Mouse (Mus musculus) heart, postnatal 0 days (tissue): Measurements from ENCODE around the gene Ovca2. TPM values are rescaled to one million over a fixed set of nuclear protein-coding genes. Genes with fewer than 3 reads are reported as not detected.

Experiments
- ATAC-seq: fragments of 200-750 bp; cut with Nextera tagmentation; 2 replicates; pipeline ENCODE4 v1.8.0; 2017; ENCODE audit warnings: low read depth, moderate number of reproducible peaks, moderate library complexity; ENCODE audit not compliant: insufficient read depth
- DNase-seq: peaks from one replicate; pipeline ENCODE4 v3.0.0-alpha.2; 2016; ENCODE audit warnings: low spot score
- H3K27ac ChIP-seq: fragments of 300-500 bp; sonication (generic); 2 replicates; pipeline ENCODE4 v1.5.1; 2014; ENCODE audit warnings: low read depth, mild to moderate bottlenecking
- H3K27me3 ChIP-seq: fragments of 300-500 bp; sonication (generic); 2 replicates; pipeline ENCODE4 v1.6.1; 2014; ENCODE audit warnings: low read length, mixed read lengths; ENCODE audit not compliant: control insufficient read depth, insufficient read depth
- H3K36me3 ChIP-seq: fragments of 300-500 bp; sonication (generic); replicated peaks from 2 replicates; pipeline ENCODE4 v1.6.1; 2014; ENCODE audit warnings: low read length, mixed read lengths; ENCODE audit not compliant: control insufficient read depth, insufficient read depth
- H3K4me1 ChIP-seq: fragments of 300-500 bp; sonication (generic); 2 replicates; pipeline ENCODE4 v1.6.1; 2014; ENCODE audit warnings: antibody characterized with exemption; ENCODE audit not compliant: control insufficient read depth, insufficient read depth
- H3K4me2 ChIP-seq: fragments of 300-500 bp; sonication (generic); 2 replicates; pipeline ENCODE4 v1.6.1; 2014; ENCODE audit warnings: low read depth, mild to moderate bottlenecking, low read length, moderate library complexity
- H3K4me3 ChIP-seq: fragments of 300-500 bp; sonication (generic); 2 replicates; pipeline ENCODE4 v1.5.1; 2014; ENCODE audit warnings: low read depth, low read length
- H3K9ac ChIP-seq: fragments of 300-500 bp; sonication (generic); replicated peaks from 2 replicates; pipeline ENCODE4 v1.6.1; 2014; ENCODE audit warnings: low read depth, low read length, mixed read lengths
- H3K9me3 ChIP-seq: fragments of 300-500 bp; sonication (generic); replicated peaks from 2 replicates; pipeline ENCODE4 v1.6.1; 2016; ENCODE audit warnings: low read length; ENCODE audit not compliant: control insufficient read depth
- CTCF ChIP-seq: IDR thresholded peaks from 2 replicates; pipeline ENCODE4 v1.5.1; 2016; ENCODE audit warnings: antibody characterized with exemption, control low read depth, low read depth
- EP300 ChIP-seq: IDR thresholded peaks from 2 replicates; pipeline ENCODE4 v1.6.1; 2016; ENCODE audit warnings: antibody characterized with exemption, low read depth
- WGBS: fragments of 180-500 bp; shearing (Covaris S2); extraction: QIAGEN DNeasy Blood & Tissue Kit; methylation state at CpG from one replicate; pipeline ENCODE4 v1.1.7; 2014; 5-methylcytosine and 5-hydroxymethylcytosine counted together
- polyA plus RNA-seq: library from polyadenylated mRNA; unstranded; fragments of >200 nt; fragmentation: Nextera tagmentation; extraction: Ambion mirVana; gene quantifications from 2 replicates; pipeline ENCODE4 v1.2.1, GENCODE M21; 2015
- total RNA-seq: library from RNA; depleted of rRNA; stranded (reverse); fragments of >200 nt; gene quantifications from 2 replicates; pipeline ENCODE4 v1.2.3, GENCODE M21; 2014; ENCODE audit warnings: low replicate concordance

Gene Ovca2
- total and polyA plus RNA-seq, 2 experiments from 2014 or later, result 8.9 to 12.9 TPM

DNA sequence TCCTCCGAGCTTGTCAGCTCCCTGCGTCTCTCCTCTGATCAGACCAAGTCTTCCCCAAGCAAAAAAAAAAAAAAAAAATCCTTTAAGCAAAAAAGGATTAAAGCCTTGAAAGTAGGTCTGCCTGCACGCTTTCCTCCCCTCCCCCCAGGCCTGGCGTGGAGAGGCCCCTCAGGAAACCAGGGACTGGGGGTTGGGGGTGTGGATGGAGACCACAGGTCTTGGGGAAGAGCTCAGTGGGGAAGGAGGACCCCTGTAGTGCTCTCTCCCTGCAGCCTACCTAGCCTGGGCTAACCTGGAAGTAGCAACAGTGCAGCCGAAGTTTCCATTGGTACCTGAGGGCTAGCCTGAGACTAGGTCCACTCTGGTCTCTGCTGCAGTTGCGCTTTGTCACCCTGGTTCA is 32.1 kb upstream of the Ovca2 start:
- no peak for TF ChIP-seq EP300
- TF ChIP-seq CTCF, result no peak
- Histone ChIP-seq H3K9ac (no peak overlapping the region), H3K27me3 (no peaks in the 10 kb centered on the region), H3K4me1 (peaks cover 22% of the 10 kb centered on the region), H3K27ac (0 out of 2 replicates have a peak overlapping the region, but pooled peaks have one; percentile 89), H3K9me3 (no peaks in the 10 kb centered on the region), H3K4me2 (no peak overlapping the region), H3K4me3 (no peak overlapping the region), H3K36me3 (no peaks in the 10 kb centered on the region)
- DNase-seq, result no peak
- no peak for ATAC-seq
- 89% methylated on average over 6 of the region's 6 CpGs for WGBS

DNA sequence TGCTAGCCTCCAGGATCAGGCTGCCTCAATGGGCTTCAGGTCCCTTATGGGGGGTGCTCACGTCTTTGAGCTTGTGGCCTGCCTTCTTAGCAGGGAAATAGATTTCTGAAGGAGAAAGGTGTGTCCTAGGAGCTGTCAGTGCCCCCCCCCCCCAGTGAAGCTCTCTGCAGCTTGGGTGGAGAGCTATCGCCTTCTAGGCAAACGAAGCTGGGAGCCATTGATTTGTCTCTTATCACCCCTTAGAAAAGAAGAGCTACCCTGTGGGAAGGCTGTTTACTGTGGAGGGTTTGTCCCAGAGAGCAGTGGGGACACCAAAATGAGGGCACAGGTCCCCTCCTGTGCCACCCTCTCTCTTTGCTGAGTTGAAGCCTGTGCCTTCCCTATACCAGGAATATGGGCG is 31.5 kb upstream of the Ovca2 start:
- H3K4me2 ChIP-seq, result no peak overlapping the region
- no peaks in the 10 kb centered on the region for H3K27me3 ChIP-seq
- no peaks in the 10 kb centered on the region for H3K36me3 ChIP-seq
- no peak for DNase-seq
- TF ChIP-seq CTCF, result no peak
- no peak for TF ChIP-seq EP300
- H3K4me3 ChIP-seq, result no peak overlapping the region
- H3K4me1 ChIP-seq, result peaks cover 23% of the 10 kb centered on the region
- 81% methylated on average over 4 of the region's 4 CpGs for WGBS
- no peak for ATAC-seq
- H3K27ac ChIP-seq, result no peak overlapping the region
- no peak overlapping the region; the same call in 1 of the 2 replicates for H3K9ac ChIP-seq
- H3K9me3 ChIP-seq, result no peaks in the 10 kb centered on the region

DNA sequence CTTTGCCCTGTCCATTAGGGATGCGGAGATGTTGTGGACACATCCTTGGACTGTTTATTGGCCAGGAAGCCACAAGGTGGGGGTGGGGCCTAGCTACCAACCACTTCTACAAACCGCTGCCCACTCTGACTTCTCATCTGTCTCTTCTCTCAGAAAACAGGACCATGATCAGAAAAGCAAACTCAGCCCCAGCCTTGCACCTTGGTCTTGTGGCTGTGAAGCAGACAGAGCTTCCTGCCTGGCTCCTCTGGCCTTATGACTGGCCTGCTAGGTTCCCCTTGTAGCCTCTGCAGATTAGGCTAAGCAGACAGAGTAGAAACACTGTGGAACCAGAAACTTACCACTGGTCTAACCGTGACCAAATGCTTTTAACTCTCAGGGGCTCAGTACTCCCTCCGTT is 30.7 kb upstream of the Ovca2 start:
- ATAC-seq, result no peak
- no peak overlapping the region for H3K4me3 ChIP-seq
- H3K27me3 ChIP-seq, result no peaks in the 10 kb centered on the region
- H3K9me3 ChIP-seq, result no peaks in the 10 kb centered on the region
- 69% methylated on average over 4 of the region's 4 CpGs for WGBS
- no peak for DNase-seq
- H3K36me3 ChIP-seq, result no peaks in the 10 kb centered on the region
- H3K27ac ChIP-seq, result peak overlapping the region; percentile 25; the same call in 1 of the 2 replicates
- no peak overlapping the region for H3K9ac ChIP-seq
- TF ChIP-seq EP300 (no peak), CTCF (no peak)
- no peak overlapping the region for H3K4me2 ChIP-seq
- H3K4me1 ChIP-seq, result peaks cover 30% of the 10 kb centered on the region

DNA sequence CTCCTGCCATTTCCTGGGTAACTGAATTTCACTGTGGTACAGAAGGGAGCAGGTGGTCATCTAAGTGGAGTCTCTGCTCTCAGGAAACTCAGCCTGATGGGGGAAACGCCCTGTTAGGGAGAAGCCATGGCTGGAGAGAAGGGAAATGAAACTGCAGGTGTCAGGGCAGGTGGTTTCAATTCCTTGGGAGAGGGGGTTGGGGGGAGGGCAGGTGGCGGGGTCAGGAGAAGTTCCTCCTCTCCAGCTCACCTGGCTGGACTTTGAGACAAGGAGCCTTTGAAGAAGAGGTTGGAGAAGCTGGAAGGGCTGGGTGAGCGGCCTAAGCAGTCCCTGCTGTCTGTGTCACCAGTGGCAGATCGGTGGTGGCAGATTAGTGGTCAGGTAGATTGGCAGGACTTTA is 27.7 kb upstream of the Ovca2 start:
- no peak for ATAC-seq
- no peaks in the 10 kb centered on the region for H3K9me3 ChIP-seq
- no peak for DNase-seq
- H3K27me3 ChIP-seq, result no peaks in the 10 kb centered on the region
- peaks cover 22% of the 10 kb centered on the region for H3K4me1 ChIP-seq
- no peak overlapping the region for H3K4me3 ChIP-seq
- no peak overlapping the region for H3K4me2 ChIP-seq
- TF ChIP-seq CTCF (no peak), EP300 (no peak)
- WGBS, result 83% methylated on average over 4 of the region's 4 CpGs
- H3K9ac ChIP-seq, result no peak overlapping the region
- no peak overlapping the region for H3K27ac ChIP-seq
- H3K36me3 ChIP-seq, result no peaks in the 10 kb centered on the region

DNA sequence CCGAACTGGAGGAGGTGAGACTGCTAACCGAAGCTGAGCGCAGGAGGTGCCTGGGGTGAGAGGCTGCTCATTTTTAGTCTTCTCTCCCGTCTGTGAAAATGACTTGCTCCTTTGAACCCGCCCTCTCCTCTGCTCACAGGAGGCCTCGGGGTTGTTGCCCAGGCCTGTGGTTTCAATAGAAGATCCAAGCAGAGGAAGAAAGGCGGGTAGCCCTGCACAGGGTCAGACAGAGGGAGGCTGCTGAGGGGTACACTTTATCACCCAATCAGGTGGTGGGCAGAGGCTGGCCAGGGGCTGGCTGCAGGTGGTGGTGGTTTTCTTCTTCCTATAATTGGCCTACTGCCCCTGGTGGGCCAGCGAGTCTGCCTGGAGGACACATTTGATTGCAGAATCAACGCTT is 25.8 kb upstream of the Ovca2 start:
- H3K36me3 ChIP-seq, result no peaks in the 10 kb centered on the region
- DNase-seq (no peak), ATAC-seq (no peak)
- H3K4me1 ChIP-seq, result peaks cover 27% of the 10 kb centered on the region
- TF ChIP-seq CTCF (no peak), EP300 (no peak)
- no peaks in the 10 kb centered on the region for H3K9me3 ChIP-seq
- peak overlapping the region; percentile 20; the same call in 1 of the 2 replicates for H3K9ac ChIP-seq
- no peak overlapping the region for H3K4me3 ChIP-seq
- H3K27ac ChIP-seq, result peak overlapping the region; percentile 46
- no peaks in the 10 kb centered on the region for H3K27me3 ChIP-seq
- 46% methylated on average over 9 of the region's 9 CpGs for WGBS
- no peak overlapping the region for H3K4me2 ChIP-seq

DNA sequence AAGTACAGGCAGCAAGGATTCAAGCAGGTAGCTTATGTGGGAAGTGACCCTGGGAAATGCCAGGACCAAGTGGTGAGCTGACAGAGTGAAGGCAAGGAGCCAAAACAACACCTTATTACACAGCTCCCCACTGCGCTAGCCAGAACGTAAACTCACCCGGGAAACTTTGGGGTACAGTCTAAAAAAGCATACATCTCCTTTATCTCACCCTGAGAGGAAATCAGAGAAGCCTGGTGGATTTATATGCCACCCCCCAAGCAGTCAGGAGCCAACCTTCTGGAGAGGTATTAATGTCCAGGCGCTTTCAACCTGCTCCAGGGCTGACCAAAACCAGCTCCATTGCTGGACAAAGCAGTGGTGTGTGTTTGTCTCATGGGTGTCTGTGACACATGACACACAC is 25.3 kb upstream of the Ovca2 start:
- H3K27me3 ChIP-seq, result no peaks in the 10 kb centered on the region
- H3K9ac ChIP-seq, result no peak overlapping the region
- TF ChIP-seq EP300, result no peak
- no peak for TF ChIP-seq CTCF
- ATAC-seq (no peak), DNase-seq (no peak)
- no peak overlapping the region for H3K4me3 ChIP-seq
- H3K4me2 ChIP-seq, result no peak overlapping the region
- no peak overlapping the region for H3K27ac ChIP-seq
- H3K9me3 ChIP-seq, result no peaks in the 10 kb centered on the region
- 57% methylated on average over 4 of the region's 4 CpGs for whole genome bisulfite sequencing
- H3K4me1 ChIP-seq, result peaks cover 22% of the 10 kb centered on the region
- no peaks in the 10 kb centered on the region for H3K36me3 ChIP-seq
